Mouse (Mus musculus) heart, adult 2 months (tissue): ENCODE results near the gene Fam204a. TPM values are rescaled to one million over a fixed set of nuclear protein-coding genes. Genes with fewer than 3 reads are reported as not detected.

Experiments used
- DNase-seq, 2 experiments: peaks; one replicate each; pipeline ENCODE4 v3.0.0; 2021
- H3K27ac ChIP-seq: fragments of 200-600 bp; 2 replicates; pipeline ENCODE4 v1.8.1; 2022
- H3K27me3 ChIP-seq: fragments of 200-500 bp; 2 replicates; pipeline ENCODE4 v1.6.1; 2012; ENCODE audit warnings: mild to moderate bottlenecking, low read length, inconsistent platforms, mixed read lengths; ENCODE audit not compliant: control insufficient read depth, insufficient read depth
- H3K36me3 ChIP-seq: fragments of 200-500 bp; 2 replicates; pipeline ENCODE4 v1.6.1; 2012; ENCODE audit warnings: low read length, inconsistent platforms; ENCODE audit not compliant: control insufficient read depth, insufficient read depth
- H3K4me1 ChIP-seq: fragments of 200-500 bp; 2 replicates; pipeline ENCODE4 v1.6.1; 2011; ENCODE audit warnings: low read length; ENCODE audit not compliant: control insufficient read depth, insufficient read depth
- H3K4me3 ChIP-seq: fragments of 200-600 bp; 2 replicates; pipeline ENCODE4 v1.8.1; 2022
- H3K79me2 ChIP-seq: fragments of 200-500 bp; replicated peaks from 2 replicates; pipeline ENCODE4 v1.6.1; 2012; ENCODE audit warnings: mild to moderate bottlenecking, inconsistent platforms, low read length, moderate library complexity, mixed read lengths; ENCODE audit not compliant: control insufficient read depth, insufficient read depth
- H3K9ac ChIP-seq: fragments of 200-500 bp; 2 replicates; pipeline ENCODE4 v1.6.1; 2012; ENCODE audit warnings: low read depth, mild to moderate bottlenecking, control low read depth, inconsistent platforms, low read length, mixed read lengths
- CTCF ChIP-seq: fragments of 200-600 bp; IDR thresholded peaks from 2 replicates; pipeline ENCODE4 v1.8.1; 2022; ENCODE audit warnings: antibody characterized with exemption, mild to moderate bottlenecking, moderate library complexity
- EP300 ChIP-seq: fragments of 200-500 bp; IDR thresholded peaks from 2 replicates; pipeline ENCODE4 v1.6.1; 2011; ENCODE audit warnings: low read depth, low read length, control low read depth; ENCODE audit not compliant: insufficient read depth
- POLR2A ChIP-seq: fragments of 200-500 bp; IDR thresholded peaks from 2 replicates; pipeline ENCODE4 v1.6.1; 2011; ENCODE audit warnings: mild to moderate bottlenecking, low read depth, low read length, control low read depth; ENCODE audit not compliant: insufficient read depth
- WGBS: fragments of 180-500 bp; shearing (Covaris S2); methylation state at CpG from one replicate; pipeline ENCODE4 v1.1.7; 2018; 5-methylcytosine and 5-hydroxymethylcytosine counted together
- intact Hi-C: fragments of 180-260 bp; cut with DNase I; formaldehyde crosslinking; loops from one replicate; pipeline ENCODE4 v1.15.1; 2025
- polyA plus RNA-seq: library from polyadenylated mRNA; depleted of rRNA; stranded (reverse); fragments of >200 nt; gene quantifications from 2 replicates; pipeline ENCODE4 v1.2.3, GENCODE M21; 2012
- total RNA-seq, 2 experiments: library from RNA; stranded (reverse); gene quantifications; 2 replicates each; pipeline ENCODE4 v1.2.3; 2021

Fam204a gene
- total and polyA plus RNA-seq, 3 experiments, result 3.5 to 24.4 (median 20.0) TPM

DNA sequence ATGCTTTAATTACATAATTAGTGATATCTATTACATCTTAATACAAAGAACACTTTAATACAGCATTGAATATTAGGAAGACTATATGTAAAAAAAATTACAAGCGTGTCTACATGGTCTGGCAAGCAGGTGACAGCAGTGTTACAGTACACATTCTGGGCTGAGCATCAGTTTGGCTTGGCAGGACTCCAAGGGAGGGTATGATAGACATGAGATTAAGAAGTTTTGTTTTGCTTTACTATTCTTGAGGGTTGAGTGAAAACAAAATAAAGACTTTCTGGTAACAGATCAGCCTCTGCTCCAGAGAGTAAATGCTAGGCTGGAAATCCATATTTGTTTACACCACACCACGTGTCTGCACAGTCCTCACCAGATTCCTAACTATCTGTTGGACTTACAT lies 8.5 kb downstream of the Fam204a start:
- 48% methylated on average over 2 of the region's 2 CpGs for WGBS
- no peak overlapping the region for H3K4me3 ChIP-seq
- DNase-seq, result no peak
- H3K27me3 ChIP-seq, result no peaks in the 10 kb centered on the region
- H3K9ac ChIP-seq, result no peak overlapping the region
- no peaks in the 10 kb centered on the region for H3K4me1 ChIP-seq
- TF ChIP-seq CTCF, result no peak
- TF ChIP-seq EP300, result no peak
- TF ChIP-seq POLR2A, result no peak
- H3K36me3 ChIP-seq, result peaks cover 2% of the 10 kb centered on the region
- intact Hi-C loops, result no loop called here
- H3K27ac ChIP-seq, result no peak overlapping the region
- peaks cover 2% of the 10 kb centered on the region; the same call in 1 of the 2 replicates for H3K79me2 ChIP-seq

DNA sequence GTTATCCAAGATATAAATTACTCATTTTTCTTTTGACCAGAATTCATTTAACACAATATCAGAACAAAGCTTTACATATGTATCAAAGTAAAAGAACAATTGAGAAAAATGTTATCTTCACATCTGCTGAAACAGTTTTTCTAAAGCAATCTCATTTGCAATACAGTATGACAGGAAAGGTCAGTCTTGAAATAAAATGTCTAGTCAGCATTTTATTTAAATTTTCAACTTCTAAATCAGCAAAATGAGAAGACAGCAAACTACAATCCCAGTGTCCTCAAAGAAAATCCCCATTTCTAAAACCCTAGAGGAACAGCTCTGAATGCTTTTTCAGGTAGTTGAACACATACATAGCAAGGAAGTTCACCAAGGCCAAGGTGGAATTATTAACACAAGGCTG lies 18.3 kb downstream of the Fam204a start:
- Histone ChIP-seq H3K4me3 (no peak overlapping the region), H3K36me3 (peaks cover 1% of the 10 kb centered on the region; the same call in 1 of the 2 replicates), H3K27me3 (no peaks in the 10 kb centered on the region), H3K9ac (no peak overlapping the region), H3K27ac (no peak overlapping the region), H3K79me2 (no peaks in the 10 kb centered on the region), H3K4me1 (no peaks in the 10 kb centered on the region)
- DNase-seq, result no peak
- TF ChIP-seq POLR2A (no peak), CTCF (no peak), EP300 (no peak)
- intact Hi-C loops, result no loop called here

DNA sequence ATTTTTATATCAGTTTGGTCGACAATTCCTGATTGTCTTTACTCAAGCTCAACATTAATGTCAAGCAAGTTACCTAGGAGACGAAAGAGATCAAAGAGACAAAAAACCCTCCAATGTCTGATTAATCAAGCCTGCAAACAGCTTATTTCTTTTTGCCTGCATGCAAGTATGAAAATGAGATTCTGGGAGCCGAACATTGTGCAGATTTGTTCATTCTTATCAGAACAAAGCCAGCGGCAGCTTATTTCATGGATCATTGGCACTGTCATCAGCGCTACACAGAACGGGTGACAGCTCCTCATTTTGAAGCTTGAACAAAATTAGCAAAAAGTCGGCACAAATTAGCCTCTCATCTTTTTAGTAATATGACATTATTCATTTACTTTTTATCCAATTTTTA lies 22.3 kb downstream of the Fam204a start:
- H3K4me1 ChIP-seq, result no peaks in the 10 kb centered on the region
- no peak for DNase-seq
- H3K9ac ChIP-seq, result no peak overlapping the region
- H3K4me3 ChIP-seq, result no peak overlapping the region
- intact Hi-C loops, result no loop called here
- H3K27me3 ChIP-seq, result no peaks in the 10 kb centered on the region
- no peaks in the 10 kb centered on the region for H3K79me2 ChIP-seq
- no peak for TF ChIP-seq CTCF
- no peak for TF ChIP-seq EP300
- no peak for TF ChIP-seq POLR2A
- WGBS, result 82% methylated on average over 7 of the region's 7 CpGs
- peaks cover 1% of the 10 kb centered on the region; the same call in 1 of the 2 replicates for H3K36me3 ChIP-seq
- H3K27ac ChIP-seq, result no peak overlapping the region

DNA sequence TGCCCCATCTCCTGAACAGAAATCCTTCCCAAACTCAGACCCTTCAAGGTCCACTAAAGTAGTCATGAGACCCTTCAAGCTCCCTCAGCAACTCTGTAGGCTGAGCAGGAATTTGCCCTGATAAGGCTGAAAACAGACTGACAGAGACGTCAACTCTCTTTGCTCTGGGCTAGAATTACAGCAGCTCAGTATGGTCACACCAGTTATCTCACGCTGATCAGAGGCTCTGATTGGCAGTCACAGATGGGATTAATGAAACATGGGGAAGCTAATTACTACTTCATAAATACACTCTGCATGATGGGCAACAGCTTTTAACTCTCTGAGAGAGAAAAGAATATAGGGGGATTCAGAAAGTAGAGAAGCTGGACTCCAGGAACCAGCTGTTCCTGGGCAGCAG lies 26.2 kb downstream of the Fam204a start:
- Histone ChIP-seq H3K4me1 (no peaks in the 10 kb centered on the region), H3K36me3 (peaks cover 1% of the 10 kb centered on the region; the same call in 1 of the 2 replicates), H3K4me3 (no peak overlapping the region), H3K27me3 (no peaks in the 10 kb centered on the region), H3K27ac (no peak overlapping the region), H3K9ac (no peak overlapping the region), H3K79me2 (no peaks in the 10 kb centered on the region)
- TF ChIP-seq EP300 (no peak), CTCF (no peak), POLR2A (no peak)
- 40% methylated on average over 2 of the region's 2 CpGs for WGBS
- intact Hi-C loops, result no loop called here
- DNase-seq, result no peak

GRCm38 (mm10) chr19:60199152-60199551 lies 27.3 kb downstream of the Fam204a start:
- TF ChIP-seq POLR2A (no peak), CTCF (no peak), EP300 (no peak)
- Histone ChIP-seq H3K4me3 (no peak overlapping the region), H3K79me2 (no peaks in the 10 kb centered on the region), H3K9ac (no peak overlapping the region), H3K27me3 (no peaks in the 10 kb centered on the region), H3K27ac (no peak overlapping the region), H3K4me1 (no peaks in the 10 kb centered on the region), H3K36me3 (peaks cover under 1% of the 10 kb centered on the region; the same call in 1 of the 2 replicates)
- DNase-seq, result no peak
- intact Hi-C loops, result no loop called here

GRCm38 (mm10) chr19:60192790-60193189 lies 33.7 kb downstream of the Fam204a start:
- WGBS, result 78% methylated on average over 4 of the region's 4 CpGs
- H3K27me3 ChIP-seq, result no peaks in the 10 kb centered on the region
- H3K27ac ChIP-seq, result no peak overlapping the region
- H3K4me3 ChIP-seq, result no peak overlapping the region
- no peaks in the 10 kb centered on the region for H3K36me3 ChIP-seq
- no peak overlapping the region for H3K9ac ChIP-seq
- no peak for TF ChIP-seq CTCF
- no peak for TF ChIP-seq EP300
- TF ChIP-seq POLR2A, result no peak
- intact Hi-C loops, result no loop called here
- no peak for DNase-seq
- no peaks in the 10 kb centered on the region for H3K4me1 ChIP-seq
- no peaks in the 10 kb centered on the region for H3K79me2 ChIP-seq

DNA sequence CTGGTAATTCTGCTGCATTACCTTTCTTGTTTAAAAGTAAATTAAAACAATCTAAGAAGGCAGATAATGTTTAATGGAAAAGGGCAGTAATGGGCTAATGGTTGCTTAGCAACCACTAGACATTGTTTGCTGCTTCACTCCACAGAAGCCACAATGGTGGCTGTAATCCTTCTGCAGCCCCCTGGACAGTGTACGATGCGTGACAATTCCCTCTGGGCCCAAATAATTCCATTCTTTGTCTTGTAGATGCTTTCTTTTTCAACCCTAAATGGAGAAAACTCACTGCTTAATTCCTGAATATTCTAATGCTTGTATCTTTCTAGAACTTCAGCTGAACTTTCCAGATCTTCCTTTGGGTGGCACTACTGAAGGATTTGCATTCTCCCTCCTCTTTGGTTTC lies 37.3 kb downstream of the Fam204a start:
- Histone ChIP-seq H3K36me3 (no peaks in the 10 kb centered on the region), H3K27me3 (no peaks in the 10 kb centered on the region), H3K4me1 (no peaks in the 10 kb centered on the region), H3K4me3 (no peak overlapping the region), H3K79me2 (no peaks in the 10 kb centered on the region), H3K27ac (no peak overlapping the region), H3K9ac (no peak overlapping the region)
- intact Hi-C loops, result no loop called here
- DNase-seq, result no peak
- 49% methylated on average over 2 of the region's 2 CpGs for WGBS
- TF ChIP-seq POLR2A (no peak), EP300 (no peak), CTCF (no peak)
